Mouse (Mus musculus) embryonic facial prominence, embryonic 11.5 days (tissue): Measurements from ENCODE around the gene Stag2. TPM values are rescaled to one million over a fixed set of nuclear protein-coding genes. Genes with fewer than 3 reads are reported as not detected.
A peak's percentile ranks its signal among the peaks of the same experiment; 100 is the strongest.

ENCODE experiments used
- ATAC-seq: fragments of 200-750 bp; cut with Nextera tagmentation; replicated peaks from 2 replicates; pipeline ENCODE4 v1.8.0; 2017; ENCODE audit warnings: low read depth; ENCODE audit not compliant: insufficient number of reproducible peaks, low FRiP score, low TSS enrichment
- DNase-seq: peaks from one replicate; pipeline ENCODE4 v3.0.0-alpha.2; 2015; ENCODE audit warnings: low spot score
- H3K27ac ChIP-seq: fragments of 300-500 bp; sonication (generic); replicated peaks from 2 replicates; pipeline ENCODE4 v1.5.1; 2014; ENCODE audit warnings: mild to moderate bottlenecking, low read depth, low read length, control low read depth
- H3K27me3 ChIP-seq: fragments of 300-500 bp; sonication (generic); 2 replicates; pipeline ENCODE4 v1.6.1; 2014; ENCODE audit warnings: mild to moderate bottlenecking, low read length, moderate library complexity, mixed read lengths; ENCODE audit not compliant: control insufficient read depth, insufficient read depth
- H3K36me3 ChIP-seq: fragments of 300-500 bp; sonication (generic); replicated peaks from 2 replicates; pipeline ENCODE4 v1.6.1; 2014; ENCODE audit warnings: low read depth, mild to moderate bottlenecking, low read length, moderate library complexity, mixed read lengths; ENCODE audit not compliant: control insufficient read depth, insufficient read depth
- H3K4me1 ChIP-seq: fragments of 300-500 bp; sonication (generic); 2 replicates; pipeline ENCODE4 v1.6.1; 2014; ENCODE audit warnings: low read length, mixed read lengths; ENCODE audit not compliant: control insufficient read depth, insufficient read depth
- H3K4me2 ChIP-seq: fragments of 300-500 bp; sonication (generic); 2 replicates; pipeline ENCODE4 v1.6.1; 2014; ENCODE audit warnings: low read depth, mild to moderate bottlenecking, control low read depth, low read length, moderate library complexity
- H3K4me3 ChIP-seq: fragments of 300-500 bp; sonication (generic); 2 replicates; pipeline ENCODE4 v1.5.1; 2014; ENCODE audit warnings: low read depth, low read length, control low read depth
- H3K9ac ChIP-seq: fragments of 300-500 bp; sonication (generic); replicated peaks from 2 replicates; pipeline ENCODE4 v1.6.1; 2014; ENCODE audit warnings: mild to moderate bottlenecking, control low read depth, low read length
- H3K9me3 ChIP-seq: fragments of 300-500 bp; sonication (generic); replicated peaks from 2 replicates; pipeline ENCODE4 v1.6.1; 2016; ENCODE audit warnings: mild to moderate bottlenecking, low read length, inconsistent platforms, mixed read lengths; ENCODE audit not compliant: control insufficient read depth
- WGBS: fragments of 180-500 bp; shearing (Covaris S2); extraction: QIAGEN DNeasy Blood & Tissue Kit; methylation state at CpG from one replicate; pipeline ENCODE4 v1.1.7; 2014; 5-methylcytosine and 5-hydroxymethylcytosine counted together
- polyA plus RNA-seq: library from polyadenylated mRNA; unstranded; fragments of >200 nt; fragmentation: Nextera tagmentation; extraction: Ambion mirVana; gene quantifications from 2 replicates; pipeline ENCODE4 v1.2.1, GENCODE M21; 2014

Gene Stag2
- polyA plus RNA-seq, 1 experiment from 2014 or later: 66.1 TPM

GRCm38 (mm10) chrX:42170811-42171210 lies 21.7 kb downstream of the Stag2 start:
- H3K27me3 ChIP-seq: no peaks in the 10 kb centered on the region
- H3K9ac ChIP-seq: no peak overlapping the region
- 91% methylated on average over 5 of the region's 5 CpGs for WGBS
- ATAC-seq (no peak), DNase-seq (no peak)
- no peaks in the 10 kb centered on the region for H3K36me3 ChIP-seq
- H3K4me1 ChIP-seq: no peaks in the 10 kb centered on the region
- H3K4me2 ChIP-seq: no peak overlapping the region
- no peaks in the 10 kb centered on the region for H3K9me3 ChIP-seq
- H3K4me3 ChIP-seq: no peak overlapping the region
- no peak overlapping the region for H3K27ac ChIP-seq

- Histone ChIP-seq H3K27ac (no peak overlapping the region), H3K36me3 (no peaks in the 10 kb centered on the region), H3K27me3 (no peaks in the 10 kb centered on the region), H3K9ac (no peak overlapping the region), H3K9me3 (no peaks in the 10 kb centered on the region), H3K4me3 (no peak overlapping the region), H3K4me1 (no peaks in the 10 kb centered on the region), H3K4me2 (no peak overlapping the region)
- 74% methylated on average over 3 of the region's 3 CpGs for WGBS
- no peak for DNase-seq
- ATAC-seq: no peak
These were observed 38.5 kb downstream of the Stag2 start for GRCm38 (mm10) chrX:42187590-42187989.

- H3K4me2 ChIP-seq: no peak overlapping the region
- H3K27me3 ChIP-seq: no peaks in the 10 kb centered on the region
- no peaks in the 10 kb centered on the region for H3K36me3 ChIP-seq
- H3K4me3 ChIP-seq: no peak overlapping the region
- no peak overlapping the region for H3K9ac ChIP-seq
- 82% methylated on average over 2 of the region's 2 CpGs for WGBS
- DNase-seq (no peak), ATAC-seq (no peak)
- no peak overlapping the region for H3K27ac ChIP-seq
- H3K9me3 ChIP-seq: no peaks in the 10 kb centered on the region
- H3K4me1 ChIP-seq: no peaks in the 10 kb centered on the region
These were observed 39.8 kb downstream of the Stag2 start for GRCm38 (mm10) chrX:42188825-42189426.

GRCm38 (mm10) chrX:42194608-42195007 lies 45.5 kb downstream of the Stag2 start:
- WGBS: 85% methylated on average over 3 of the region's 3 CpGs
- no peak for ATAC-seq
- no peak for DNase-seq

GRCm38 (mm10) chrX:42202482-42202881 lies 53.4 kb downstream of the Stag2 start:
- Histone ChIP-seq H3K4me3 (no peak overlapping the region), H3K4me1 (no peaks in the 10 kb centered on the region), H3K36me3 (no peaks in the 10 kb centered on the region), H3K27ac (no peak overlapping the region), H3K9ac (no peak overlapping the region), H3K4me2 (no peak overlapping the region), H3K9me3 (no peaks in the 10 kb centered on the region), H3K27me3 (no peaks in the 10 kb centered on the region)
- ATAC-seq (no peak), DNase-seq (no peak)
- WGBS: 91% methylated on average over 4 of the region's 4 CpGs

More at GRCm38 (mm10) chrX:42194608-42195007, 45.5 kb downstream of the Stag2 start:
- H3K36me3 ChIP-seq: no peaks in the 10 kb centered on the region
- no peak overlapping the region for H3K4me2 ChIP-seq
- no peaks in the 10 kb centered on the region for H3K9me3 ChIP-seq
- no peaks in the 10 kb centered on the region for H3K27me3 ChIP-seq
- H3K27ac ChIP-seq: no peak overlapping the region
- H3K9ac ChIP-seq: no peak overlapping the region
- H3K4me3 ChIP-seq: no peak overlapping the region
- H3K4me1 ChIP-seq: no peaks in the 10 kb centered on the region

GRCm38 (mm10) chrX:42215742-42216141 lies 66.6 kb downstream of the Stag2 start:
- H3K4me2 ChIP-seq: no peak overlapping the region
- H3K9ac ChIP-seq: no peak overlapping the region
- DNase-seq (no peak), ATAC-seq (no peak)
- H3K36me3 ChIP-seq: no peaks in the 10 kb centered on the region
- H3K27me3 ChIP-seq: no peaks in the 10 kb centered on the region
- H3K4me1 ChIP-seq: no peaks in the 10 kb centered on the region
- WGBS: 88% methylated on average over 1 of the region's 1 CpGs
- H3K4me3 ChIP-seq: no peak overlapping the region
- no peak overlapping the region for H3K27ac ChIP-seq
- H3K9me3 ChIP-seq: no peaks in the 10 kb centered on the region

- ATAC-seq: no peak
- Histone ChIP-seq H3K27me3 (no peaks in the 10 kb centered on the region), H3K4me1 (no peaks in the 10 kb centered on the region), H3K4me3 (no peak overlapping the region), H3K4me2 (no peak overlapping the region), H3K9ac (no peak overlapping the region), H3K27ac (no peak overlapping the region), H3K36me3 (no peaks in the 10 kb centered on the region), H3K9me3 (no peaks in the 10 kb centered on the region)
- WGBS: 94% methylated on average over 10 of the region's 10 CpGs
- DNase-seq: no peak
These were observed 101.2 kb downstream of the Stag2 start for GRCm38 (mm10) chrX:42250342-42250741.

GRCm38 (mm10) chrX:42272713-42273112 lies 123.6 kb downstream of the Stag2 start:
- ATAC-seq (no peak), DNase-seq (peak; percentile 2)
- H3K36me3 ChIP-seq: no peaks in the 10 kb centered on the region
- H3K4me1 ChIP-seq: no peaks in the 10 kb centered on the region
- H3K4me3 ChIP-seq: no peak overlapping the region
- H3K27me3 ChIP-seq: no peaks in the 10 kb centered on the region
- H3K9ac ChIP-seq: no peak overlapping the region
- no peaks in the 10 kb centered on the region for H3K9me3 ChIP-seq
- H3K4me2 ChIP-seq: no peak overlapping the region
- H3K27ac ChIP-seq: no peak overlapping the region
